Mouse (Mus musculus) naive thymus-derived CD4-positive, alpha-beta T cell, adult 2 months (primary cell): ENCODE data around the gene Ints7.
A peak's percentile ranks its signal among the peaks of the same experiment; 100 is the strongest.

Source experiments
- DNase-seq: peaks from one replicate; pipeline ENCODE4 v3.0.0-alpha.2; 2011; ENCODE audit warnings: low read depth

Gene Ints7

DNA sequence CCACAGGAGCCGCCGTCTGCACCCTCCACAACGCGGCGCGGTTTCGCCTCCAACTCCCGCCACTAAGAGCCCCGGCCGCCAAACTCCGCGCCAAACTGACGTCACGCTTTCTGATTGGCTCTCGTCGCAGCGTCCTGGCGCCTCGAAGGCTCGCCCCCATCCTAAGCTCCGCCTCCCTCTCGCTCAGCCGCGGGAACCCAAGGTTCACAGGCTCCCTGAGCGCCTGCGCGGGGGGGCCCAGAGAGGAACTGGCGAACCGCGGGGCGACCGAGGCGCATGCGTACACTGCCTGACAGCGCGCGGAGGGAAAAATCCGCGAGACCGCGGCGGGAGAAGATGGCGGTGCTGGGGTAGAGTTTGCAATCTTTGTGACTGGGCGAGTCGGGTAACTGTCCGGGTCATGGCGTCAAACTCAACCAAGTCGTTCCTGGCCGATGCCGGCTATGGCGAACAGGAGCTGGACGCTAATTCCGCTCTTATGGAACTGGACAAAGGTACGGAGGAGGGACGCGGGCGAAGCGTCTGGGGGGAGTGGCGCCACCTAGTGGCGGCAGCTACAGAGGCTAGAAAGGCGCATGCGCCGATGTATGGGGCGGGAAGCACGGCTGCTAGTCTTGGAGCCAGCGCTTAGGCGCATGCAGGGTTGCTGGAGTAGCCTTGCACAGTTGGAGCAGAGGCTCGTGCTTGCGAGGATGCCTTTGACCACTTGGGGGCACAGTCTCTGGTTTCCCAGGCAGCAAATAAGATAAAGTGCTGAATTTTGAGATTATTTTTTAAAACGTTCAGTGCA lies at the start of gene Ints7, which contains the start of gene Dtl:
Gene Ints7 (plus strand): TSS at position 179 of the 790 bp plus-strand sequence.
Gene Dtl (minus strand): TSS at position 87 of the 790 bp plus-strand sequence.
- DNase-seq = peak; percentile 100

DNA sequence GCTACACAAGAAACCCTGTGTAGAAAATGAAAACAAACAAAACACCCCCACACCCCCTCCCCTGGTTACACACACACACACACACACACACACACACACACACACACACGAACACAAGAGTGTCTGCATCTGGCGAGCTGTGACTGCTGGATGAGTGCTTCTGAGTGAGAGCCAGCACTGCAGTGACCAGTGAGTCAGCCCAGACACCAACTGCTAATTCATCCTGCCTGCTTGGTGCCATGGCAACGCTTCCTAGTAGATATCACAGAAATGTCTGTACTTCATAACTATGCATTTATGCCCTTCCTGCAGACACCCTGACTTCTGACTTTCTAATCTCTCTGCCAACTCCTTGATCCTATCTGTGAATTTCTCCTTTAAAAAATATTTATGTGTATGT lies 48.3 kb upstream of the Ints7 start:
- no peak for DNase-seq

DNA sequence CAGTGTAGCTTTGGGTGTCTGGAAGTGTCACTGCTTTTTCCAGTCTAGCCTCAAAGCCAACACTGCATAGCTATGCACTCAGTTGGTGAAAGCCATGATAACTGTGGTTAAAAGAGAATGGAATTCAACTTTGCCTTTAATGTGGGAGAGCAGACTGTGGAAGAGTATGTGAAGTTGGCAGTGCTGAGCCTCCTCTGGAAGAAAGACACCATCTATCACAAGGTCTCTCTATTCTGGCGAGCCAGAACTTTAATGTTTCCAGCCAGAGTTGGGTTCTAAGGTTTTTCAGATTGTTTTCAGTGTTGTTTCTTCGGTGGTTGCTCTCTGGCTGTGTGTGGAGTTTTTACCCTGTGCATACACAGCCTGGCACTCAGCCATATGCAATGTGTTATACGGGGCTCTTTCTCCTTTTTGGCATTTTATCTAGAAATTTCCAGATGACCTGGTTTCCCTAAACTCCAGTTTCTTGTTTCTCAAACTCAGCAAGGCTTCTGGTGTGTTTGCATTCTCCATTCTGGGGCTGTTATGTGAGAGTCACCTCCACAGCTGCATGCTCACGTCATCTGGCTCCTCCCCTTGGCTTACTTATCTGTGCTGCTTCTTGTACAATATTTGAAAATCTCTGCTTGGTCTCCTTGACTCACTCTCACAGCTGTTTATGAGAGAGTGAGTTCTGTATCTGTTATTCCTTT lies 47.4 kb upstream of the Ints7 start:
- DNase-seq = no peak

DNA sequence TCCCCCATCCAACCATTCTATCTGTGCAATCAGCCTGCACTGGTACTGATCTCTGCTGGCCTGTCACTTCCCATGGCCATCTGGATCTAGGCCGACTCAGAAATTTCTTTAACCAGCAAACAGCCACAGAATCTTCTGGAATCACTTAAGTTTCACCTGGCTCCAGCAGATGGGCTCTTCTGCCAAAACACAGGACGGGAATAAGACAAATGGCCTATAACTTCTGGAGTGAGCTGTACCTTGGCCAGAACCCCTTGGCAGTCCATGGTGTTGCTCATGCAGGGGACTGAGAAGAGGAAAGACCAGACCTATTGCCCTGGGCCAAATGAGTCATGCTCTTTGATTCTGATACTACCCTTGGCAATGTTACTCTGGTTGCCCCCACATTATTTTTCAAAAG lies 46.0 kb upstream of the Ints7 start:
- no peak for DNase-seq

DNA sequence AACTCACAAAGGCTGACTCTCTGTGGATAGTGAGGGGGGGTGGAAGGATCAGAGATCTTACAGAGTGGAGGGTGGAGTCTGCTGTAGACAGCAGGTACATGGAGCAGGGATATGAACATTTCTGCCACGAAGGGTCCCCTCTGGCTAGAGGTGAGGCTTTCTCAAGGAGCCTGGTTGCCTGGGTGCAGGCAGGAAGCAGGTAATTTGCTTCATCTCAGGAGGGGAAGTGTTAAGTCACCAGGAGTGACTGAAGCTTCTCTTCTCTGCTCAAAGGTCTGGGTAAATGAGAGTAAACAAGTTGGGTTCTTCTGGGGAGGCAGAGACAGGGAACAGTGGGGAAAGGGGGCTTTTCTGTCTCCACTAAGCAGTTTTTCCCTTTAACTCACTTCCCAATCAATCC lies 44.4 kb upstream of the Ints7 start:
- DNase-seq = peak; percentile 20

DNA sequence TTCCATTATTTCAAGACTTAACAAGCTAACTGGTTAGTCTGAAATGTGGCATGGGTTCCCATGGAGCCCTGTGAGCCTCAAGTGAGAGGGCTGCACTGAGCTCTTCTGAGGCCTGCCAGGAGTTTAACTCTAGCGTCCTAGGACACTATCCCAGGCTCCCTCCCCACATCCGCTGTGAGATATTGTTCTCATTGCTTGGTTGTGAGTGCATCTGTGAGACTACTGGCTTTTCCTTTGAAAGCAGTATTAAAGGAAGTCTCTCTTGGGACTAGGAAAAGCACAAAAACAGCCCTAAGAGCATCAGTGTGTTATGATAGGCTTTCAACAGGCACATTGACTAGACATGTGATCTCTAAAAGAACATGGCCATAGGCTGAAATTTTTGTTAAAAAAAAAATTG lies 40.5 kb upstream of the Ints7 start:
- no peak for DNase-seq

DNA sequence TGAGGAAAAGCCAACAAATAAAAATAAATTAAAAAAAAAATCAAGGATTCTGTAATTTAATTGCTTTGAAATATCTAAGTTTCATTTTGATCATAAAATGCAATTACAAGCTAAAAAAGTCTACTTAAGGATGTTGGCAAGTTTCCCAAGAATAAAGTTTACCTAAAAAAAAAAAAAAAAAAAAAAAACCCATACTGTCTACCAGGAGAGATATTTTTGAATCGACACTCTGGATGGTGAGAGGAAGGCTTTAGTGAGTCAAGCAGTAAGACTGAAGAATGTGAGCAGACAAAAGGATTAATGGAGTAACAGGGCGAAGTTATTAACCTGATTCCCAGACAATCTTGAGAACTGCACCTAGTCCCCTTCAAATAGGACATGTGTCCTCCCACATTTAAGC lies 35.1 kb upstream of the Ints7 start:
- DNase-seq = no peak

DNA sequence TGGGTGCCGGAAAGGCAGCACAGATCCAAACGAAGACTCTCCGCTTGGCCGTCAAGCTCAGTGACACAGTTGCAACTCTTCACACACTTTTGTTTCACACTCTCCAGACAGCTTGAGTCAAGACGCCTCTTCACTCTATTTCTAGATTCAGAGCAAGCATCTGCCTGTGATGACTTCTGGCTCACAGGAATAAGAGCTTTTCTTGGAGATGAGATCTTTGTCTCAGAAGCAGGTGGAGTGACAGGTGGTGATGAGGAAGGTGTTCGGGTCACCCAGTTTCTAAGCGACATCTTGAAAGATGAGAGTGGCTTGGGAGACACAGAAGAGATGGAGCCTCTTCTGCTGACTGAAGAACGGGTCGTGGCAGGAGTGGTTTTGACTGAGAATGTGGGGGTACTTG lies 34.4 kb upstream of the Ints7 start:
- DNase-seq = no peak

DNA sequence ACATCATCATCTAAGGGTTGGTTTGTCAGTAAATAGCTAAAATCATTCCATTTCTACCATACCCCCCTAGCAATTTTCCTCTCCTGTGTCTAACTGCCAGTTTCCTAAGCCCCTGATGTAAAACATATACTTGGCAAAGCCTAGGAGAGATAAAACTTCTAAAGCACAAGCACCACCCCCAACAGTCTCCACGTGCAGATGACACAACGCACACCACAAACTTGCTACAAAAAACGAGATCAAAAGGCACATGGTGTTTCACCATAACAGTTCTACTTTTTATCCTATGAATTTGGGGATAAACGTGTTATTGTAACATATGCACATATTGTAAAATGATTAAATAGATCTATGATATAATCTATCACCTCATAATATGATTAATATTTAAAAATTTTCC lies 33.8 kb upstream of the Ints7 start:
- DNase-seq = no peak

DNA sequence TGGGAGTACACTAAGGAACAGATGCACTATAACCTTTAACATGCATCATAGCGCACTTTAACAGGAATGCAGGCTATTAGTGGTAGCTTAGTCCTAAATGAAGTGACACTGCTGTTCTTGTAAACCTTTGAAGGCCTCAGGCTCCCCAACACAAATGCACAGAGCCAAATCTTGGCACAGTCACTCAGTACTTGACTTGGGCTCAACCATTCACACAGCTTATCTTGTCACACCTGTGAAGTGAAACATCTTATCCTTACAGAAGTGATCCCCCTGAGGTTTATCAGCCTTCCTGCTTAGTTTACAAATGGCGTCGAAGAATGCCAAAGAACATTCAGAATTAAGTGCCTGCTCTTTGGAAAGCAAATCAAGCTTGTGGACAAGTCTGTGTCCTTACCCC lies 31.7 kb upstream of the Ints7 start:
- no peak for DNase-seq

DNA sequence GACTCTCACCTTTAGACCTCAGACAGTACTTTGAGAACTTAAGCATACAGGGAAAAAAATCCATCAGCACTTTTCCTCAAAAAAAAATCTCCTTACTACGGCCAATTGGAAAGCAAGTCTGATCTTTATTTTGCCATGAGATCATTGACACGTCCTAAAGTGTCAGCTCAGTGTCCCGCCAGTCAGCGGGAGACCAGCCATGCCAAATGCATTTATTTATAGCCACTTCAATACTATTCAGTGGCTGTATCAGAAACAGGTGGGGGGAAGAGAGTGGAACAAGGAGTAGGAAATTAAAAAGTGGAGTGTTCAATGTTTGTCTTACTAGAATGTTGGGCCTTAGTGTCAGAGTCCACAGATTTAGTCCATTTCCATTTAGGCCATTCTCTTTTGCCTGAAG lies 24.6 kb upstream of the Ints7 start:
- no peak for DNase-seq

DNA sequence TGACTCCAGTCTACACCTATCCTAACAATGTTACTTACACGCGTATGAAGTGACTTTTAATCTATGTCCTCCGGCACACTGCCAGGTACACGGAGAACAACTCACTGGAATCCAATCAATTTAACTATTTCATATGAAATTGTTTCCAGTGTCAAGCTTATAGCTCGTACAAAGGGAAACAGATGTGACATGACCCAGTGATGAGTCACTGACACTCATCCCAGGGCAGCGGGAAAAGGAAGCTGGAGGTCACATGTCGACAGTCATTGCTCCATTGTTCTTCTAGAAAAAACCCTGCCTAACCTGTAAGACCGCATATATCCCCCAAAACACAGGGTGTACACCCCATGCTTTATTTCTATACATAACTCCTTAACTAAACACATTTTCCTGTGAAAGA lies 18.3 kb upstream of the Ints7 start:
- DNase-seq = no peak

DNA sequence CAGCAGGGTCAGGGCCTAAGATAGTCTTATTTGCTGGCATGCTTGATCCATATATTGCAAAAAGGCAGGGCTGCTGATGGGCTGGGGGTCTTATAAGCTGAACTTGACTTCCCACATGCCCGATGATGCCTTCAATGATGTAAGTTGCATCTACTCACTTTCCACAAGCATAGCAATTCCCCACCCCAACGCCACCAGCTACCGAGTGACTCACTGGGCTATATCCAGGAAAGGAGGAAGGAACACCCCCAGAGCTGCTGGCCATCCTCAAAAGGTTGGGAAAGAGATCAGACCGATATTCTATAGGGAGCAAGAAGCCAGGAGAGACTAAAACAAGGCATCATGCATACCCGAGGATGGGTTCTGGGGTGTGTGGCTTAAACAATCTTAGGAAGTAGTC lies 15.7 kb upstream of the Ints7 start:
- DNase-seq = no peak

DNA sequence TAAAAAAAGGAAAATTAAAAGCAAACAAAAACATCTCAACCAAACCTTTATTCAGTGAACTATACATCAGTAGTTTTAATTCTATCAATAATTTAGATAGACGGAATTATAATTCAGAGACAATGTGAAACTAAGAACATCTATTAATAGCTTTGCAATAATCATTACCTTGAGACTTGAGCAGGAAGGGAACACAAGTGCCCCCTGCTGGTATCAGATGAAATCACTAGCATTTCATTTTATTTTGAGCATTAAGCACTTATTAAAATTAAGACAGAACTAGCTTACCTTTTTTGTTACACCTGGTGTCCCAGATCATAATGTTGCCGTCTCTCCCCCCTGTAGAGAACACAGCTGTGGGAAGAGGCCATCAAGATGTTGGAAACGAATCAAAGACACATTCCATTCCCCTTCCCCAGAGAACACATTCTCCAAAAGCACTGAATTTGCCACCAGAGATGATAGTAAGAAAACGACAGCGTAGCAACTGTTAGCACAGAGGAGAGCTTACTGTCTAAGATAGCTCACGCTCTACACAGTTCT lies 12.5 kb upstream of the Ints7 start:
- peak; percentile 81 for DNase-seq

DNA sequence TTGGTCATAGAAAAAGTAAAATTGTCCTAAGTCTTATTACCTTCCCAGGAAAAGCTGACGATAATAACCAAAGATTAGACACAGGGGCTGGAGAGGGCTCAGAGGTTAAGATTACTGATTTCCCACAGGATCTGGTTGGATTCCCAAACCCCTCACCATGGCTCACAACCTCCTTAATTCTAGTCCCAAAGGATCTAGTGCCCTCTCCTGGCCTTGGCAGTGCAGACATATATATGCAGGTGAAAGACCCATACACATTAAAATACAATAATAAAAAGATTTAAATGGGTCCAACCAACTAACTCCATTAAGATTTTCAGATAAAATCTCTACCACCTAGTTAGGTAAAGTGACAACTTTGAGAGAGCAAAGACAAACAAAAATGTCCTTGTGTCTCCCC lies 7.6 kb upstream of the Ints7 start:
- no peak for DNase-seq

DNA sequence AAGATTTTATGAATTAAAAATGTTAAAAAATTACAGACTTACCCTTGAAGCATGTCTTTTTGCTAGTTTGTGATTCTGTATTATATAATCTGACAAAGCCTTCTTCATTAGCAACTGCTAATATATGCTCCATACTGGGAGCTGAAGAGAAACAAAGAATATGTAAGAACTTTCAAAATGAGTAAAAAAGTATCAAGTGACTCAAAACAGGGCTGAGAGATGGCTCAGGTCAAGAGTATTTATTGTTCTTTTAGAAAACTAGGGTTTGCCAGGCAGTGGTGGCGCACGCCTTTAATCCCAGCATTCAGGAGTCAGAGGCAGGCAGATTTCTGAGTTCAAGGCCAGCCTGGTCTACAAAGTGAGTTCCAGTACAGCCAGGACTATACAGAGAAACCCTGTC lies 5.8 kb upstream of the Ints7 start:
- DNase-seq = no peak

DNA sequence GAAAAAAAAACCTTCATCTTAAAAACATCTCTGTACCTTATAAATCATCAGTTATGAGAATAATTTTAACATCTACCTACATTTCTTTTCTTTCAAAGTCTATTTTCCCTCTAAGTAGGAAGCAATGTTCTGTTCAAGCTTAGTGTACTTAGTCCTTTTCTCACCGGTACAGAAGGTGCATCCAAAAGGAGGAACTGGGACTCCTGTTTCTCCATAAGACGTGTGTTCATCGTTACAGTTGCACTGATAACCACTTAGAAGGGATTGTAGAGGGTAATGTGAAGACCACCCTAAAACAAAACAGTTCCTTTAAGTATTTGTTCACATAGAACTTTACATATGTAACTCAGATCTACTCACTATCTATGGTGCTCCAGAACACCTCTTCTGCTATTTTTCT lies 5.0 kb upstream of the Ints7 start:
- DNase-seq = no peak

DNA sequence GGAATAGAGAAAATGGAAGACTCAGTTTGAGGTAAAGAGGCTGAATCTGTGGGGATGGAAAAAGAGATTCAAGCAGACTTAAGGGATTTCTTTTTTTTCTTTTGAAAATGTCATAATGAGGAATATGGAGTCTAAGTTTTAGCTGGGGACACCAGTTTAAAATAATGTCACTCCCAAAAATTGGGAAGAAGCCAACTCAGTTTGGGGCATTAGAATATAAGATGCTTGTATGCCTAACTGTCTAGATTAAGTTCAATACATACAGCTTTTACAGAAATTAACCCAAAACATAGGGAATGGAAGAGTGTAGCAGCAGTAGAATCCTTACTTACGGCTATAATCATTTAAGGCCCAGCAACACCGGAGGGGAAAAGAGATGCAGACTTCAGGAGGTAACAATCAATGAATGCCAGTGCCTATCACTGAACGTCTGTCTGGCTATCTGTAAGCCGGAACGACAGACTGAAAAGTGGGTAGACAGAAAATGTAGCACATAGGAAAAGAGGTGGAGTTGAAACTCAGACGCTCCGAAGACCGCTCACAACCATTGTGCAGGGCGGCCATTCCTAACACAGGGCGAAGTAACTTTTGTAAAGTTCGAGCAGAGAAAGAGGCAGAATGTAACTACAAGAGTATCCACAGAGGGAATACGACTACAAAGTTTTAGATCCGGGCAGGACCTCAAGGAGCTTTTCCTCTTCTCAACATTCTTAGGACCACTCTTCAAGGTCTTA lies 1.4 kb upstream of the Ints7 start:
- peak; percentile 36 for DNase-seq

DNA sequence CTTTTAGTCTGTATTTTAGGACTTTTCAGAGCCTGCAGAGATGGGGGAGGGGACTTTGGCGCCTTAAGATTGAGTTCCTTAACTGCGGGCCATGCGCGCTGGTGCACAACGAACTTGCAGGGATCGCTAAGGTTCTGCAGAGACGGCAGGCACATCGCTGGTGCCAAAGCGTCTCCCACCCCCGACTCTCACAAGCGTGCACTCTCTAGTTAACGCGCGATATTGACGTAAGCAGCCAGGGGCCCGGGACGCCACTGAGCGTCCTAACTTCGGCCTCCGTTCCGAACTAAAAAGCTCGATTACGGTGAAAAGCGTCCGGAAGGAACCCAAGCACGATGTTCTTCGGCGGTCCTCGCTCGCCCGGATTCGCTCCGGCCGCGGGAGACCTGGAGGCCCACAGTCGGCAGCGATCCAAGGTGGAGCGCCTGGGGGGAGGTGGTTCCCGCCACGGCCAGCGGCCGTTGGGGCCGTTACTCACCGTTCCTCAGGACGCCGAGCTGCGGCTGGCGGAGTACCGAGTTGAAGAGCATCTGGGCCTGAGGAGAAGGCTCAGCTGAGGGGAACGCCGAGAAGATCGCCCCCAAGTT lies 472 bp upstream of the Ints7 start:
- DNase-seq = peak; percentile 68

DNA sequence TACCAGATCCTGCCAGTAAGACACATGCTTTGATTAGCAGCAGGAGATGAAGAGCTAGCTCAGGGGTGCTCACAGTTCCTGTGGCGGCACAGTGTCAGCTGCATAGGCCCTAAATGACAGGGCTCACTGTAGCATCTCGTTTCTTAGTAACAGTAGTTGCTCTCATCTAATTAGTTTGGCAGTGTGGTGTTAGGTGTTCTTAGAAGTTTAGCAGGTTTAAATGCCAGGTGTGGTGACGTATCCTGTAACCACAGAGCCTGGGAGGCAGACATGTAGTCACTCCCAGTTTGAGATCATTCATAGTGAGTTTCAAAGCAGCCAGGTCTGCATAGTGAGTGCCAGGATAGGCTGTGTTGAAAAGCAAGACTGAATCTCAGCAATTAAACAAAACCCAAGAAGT lies 4.1 kb downstream of the Ints7 start:
- DNase-seq = peak; percentile 70

DNA sequence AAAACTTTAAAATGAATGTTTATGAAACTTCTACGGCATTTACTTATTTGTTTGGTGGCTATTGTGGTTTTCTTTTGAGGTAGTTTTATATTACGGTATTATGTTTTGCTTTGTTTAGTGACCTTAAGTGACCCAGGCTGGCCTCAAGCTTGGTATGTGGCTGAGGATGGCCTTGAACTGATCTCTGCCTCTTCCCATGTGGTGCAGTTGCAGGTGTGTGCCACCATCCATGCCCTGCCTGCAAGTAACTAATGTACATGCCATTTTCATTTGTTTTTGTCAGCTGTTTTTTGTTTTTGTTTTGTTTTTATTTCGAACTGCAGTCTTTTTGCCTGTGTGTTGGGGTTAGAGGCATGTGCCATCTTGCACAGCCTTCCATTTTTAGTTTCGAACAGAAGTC lies 6.2 kb downstream of the Ints7 start:
- no peak for DNase-seq

DNA sequence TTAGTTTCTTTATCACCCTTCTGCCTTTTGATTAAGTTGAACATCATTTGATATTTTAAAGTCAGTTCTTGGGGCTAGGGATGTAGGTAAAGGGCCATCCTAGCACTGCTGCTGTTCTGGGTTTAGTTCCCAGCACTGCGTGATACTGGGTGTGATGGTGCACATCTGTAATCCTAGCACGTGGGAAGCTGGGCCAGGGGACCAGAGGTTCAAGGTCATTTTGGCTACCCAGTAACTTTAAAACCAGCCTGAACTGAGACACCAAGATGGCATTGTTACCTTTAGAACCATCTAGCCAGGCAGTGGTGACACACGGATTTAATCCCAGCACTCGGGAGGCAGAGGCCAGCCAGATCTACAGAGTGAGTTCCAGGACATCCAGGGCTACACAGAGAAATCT lies 8.4 kb downstream of the Ints7 start:
- no peak for DNase-seq
